Mouse (Mus musculus) heart, embryonic 10.5 days (tissue): Measurements from ENCODE around the gene Fam163a. TPM values are rescaled to one million over a fixed set of nuclear protein-coding genes. Genes with fewer than 3 reads are reported as not detected.
"Not testable (repeated sequence)": the region's sequence is repeated elsewhere in the genome, so short reads cannot be mapped to it uniquely, and the experiment has no call there.

Source experiments
- DNase-seq: peaks from one replicate; pipeline ENCODE4 v3.0.0-alpha.2; 2017; ENCODE audit warnings: low spot score
- H3K27ac ChIP-seq: fragments of 300-500 bp; sonication (generic); 2 replicates; pipeline ENCODE4 v1.5.1; 2016; ENCODE audit warnings: mild to moderate bottlenecking
- H3K27me3 ChIP-seq: fragments of 300-500 bp; sonication (generic); 2 replicates; pipeline ENCODE4 v1.6.1; 2016; ENCODE audit warnings: mild to moderate bottlenecking; ENCODE audit not compliant: poor library complexity, insufficient read depth, severe bottlenecking
- H3K36me3 ChIP-seq: fragments of 300-500 bp; sonication (generic); 2 replicates; pipeline ENCODE4 v1.6.1; 2016; ENCODE audit warnings: mild to moderate bottlenecking, moderate library complexity
- H3K4me1 ChIP-seq: fragments of 300-500 bp; sonication (generic); 2 replicates; pipeline ENCODE4 v1.6.1; 2016; ENCODE audit warnings: mild to moderate bottlenecking
- H3K4me3 ChIP-seq: fragments of 300-500 bp; sonication (generic); 2 replicates; pipeline ENCODE4 v1.5.1; 2016; ENCODE audit warnings: mild to moderate bottlenecking, moderate library complexity
- H3K9me3 ChIP-seq: fragments of 300-500 bp; sonication (generic); 2 replicates; pipeline ENCODE4 v1.6.1; 2016; ENCODE audit warnings: mild to moderate bottlenecking, moderate library complexity
- WGBS: fragments of 180-500 bp; shearing (Covaris S2); methylation state at CpG from one replicate; pipeline ENCODE4 v1.1.7; 2016; 5-methylcytosine and 5-hydroxymethylcytosine counted together
- polyA plus RNA-seq: library from polyadenylated mRNA; unstranded; fragments of >200 nt; fragmentation: Nextera tagmentation; extraction: Ambion mirVana; gene quantifications from 2 replicates; pipeline ENCODE4 v1.2.1, GENCODE M21; 2016

Fam163a gene
- polyA plus RNA-seq, 1 experiment from 2014 or later = 1.1 TPM

DNA sequence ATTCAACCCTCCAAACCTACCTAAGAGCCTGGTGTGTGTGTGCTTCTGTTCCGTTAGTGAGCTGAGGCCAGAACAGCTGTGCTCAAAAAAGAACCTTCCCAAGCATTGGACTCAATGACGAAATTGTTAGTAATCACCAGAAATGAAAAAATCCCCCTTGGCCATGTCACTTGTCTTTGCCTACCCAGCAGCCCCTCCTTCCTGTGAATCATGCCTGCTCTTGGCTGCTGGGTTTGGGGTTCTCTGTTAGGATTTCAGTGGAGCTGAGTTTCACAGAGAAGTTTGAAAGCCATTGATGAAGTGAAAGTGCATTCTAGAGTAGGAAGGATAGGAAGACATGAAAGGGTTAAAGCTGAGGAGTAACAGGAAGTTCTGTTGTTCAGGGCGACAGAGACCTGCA is 138.7 kb downstream of the Fam163a start:
- no peaks in the 10 kb centered on the region for H3K27me3 ChIP-seq
- no peak overlapping the region for H3K4me3 ChIP-seq
- 60% methylated on average over 3 of the region's 3 CpGs for WGBS
- DNase-seq = no peak
- peaks cover 57% of the 10 kb centered on the region for H3K36me3 ChIP-seq
- H3K27ac ChIP-seq = no peak overlapping the region
- peaks cover 14% of the 10 kb centered on the region; the same call in 1 of the 2 replicates for H3K4me1 ChIP-seq
- no peaks in the 10 kb centered on the region for H3K9me3 ChIP-seq

GRCm38 (mm10) chr1:156062193-156062592 is 142.6 kb downstream of the Fam163a start:
- WGBS = 93% methylated on average over 4 of the region's 4 CpGs
- no peak overlapping the region for H3K4me3 ChIP-seq
- no peaks in the 10 kb centered on the region for H3K9me3 ChIP-seq
- H3K27ac ChIP-seq = no peak overlapping the region
- no peak for DNase-seq
- no peaks in the 10 kb centered on the region for H3K27me3 ChIP-seq
- peaks cover 60% of the 10 kb centered on the region for H3K36me3 ChIP-seq
- H3K4me1 ChIP-seq = 0 out of 2 replicates have a peak, but pooled peaks cover 3% of the 10 kb centered on the region

GRCm38 (mm10) chr1:156058207-156058606 is 146.6 kb downstream of the Fam163a start:
- Histone ChIP-seq H3K36me3 (peaks cover 55% of the 10 kb centered on the region), H3K27me3 (no peaks in the 10 kb centered on the region), H3K27ac (no peak overlapping the region), H3K9me3 (no peaks in the 10 kb centered on the region), H3K4me3 (no peak overlapping the region), H3K4me1 (peaks cover 12% of the 10 kb centered on the region)
- DNase-seq = no peak
- 81% methylated on average over 2 of the region's 2 CpGs for WGBS

DNA sequence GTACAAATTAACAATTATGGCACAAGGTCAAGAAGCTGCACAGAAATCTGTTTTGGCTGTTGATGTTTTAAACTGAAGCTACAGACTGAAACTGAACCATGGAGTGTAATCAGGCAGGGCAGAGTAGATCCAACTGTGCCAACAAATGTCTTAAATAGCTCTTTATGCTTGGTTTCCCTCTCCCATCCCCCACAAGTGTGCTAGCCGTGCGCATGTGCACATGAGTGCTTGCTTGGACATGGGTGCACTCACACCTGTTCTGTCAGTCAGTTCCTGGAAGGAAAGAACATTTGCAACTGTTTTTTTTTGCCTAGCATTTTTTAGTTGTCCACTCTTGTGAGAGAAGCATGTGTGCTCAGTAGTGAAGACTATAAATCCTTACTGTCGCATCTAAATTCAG is 158.1 kb downstream of the Fam163a start:
- Histone ChIP-seq H3K4me1 (peaks cover 16% of the 10 kb centered on the region), H3K9me3 (no peaks in the 10 kb centered on the region), H3K4me3 (no peak overlapping the region), H3K36me3 (peaks cover 77% of the 10 kb centered on the region), H3K27me3 (no peaks in the 10 kb centered on the region), H3K27ac (no peak overlapping the region)
- DNase-seq = no peak
- 90% methylated on average over 3 of the region's 3 CpGs for WGBS

DNA sequence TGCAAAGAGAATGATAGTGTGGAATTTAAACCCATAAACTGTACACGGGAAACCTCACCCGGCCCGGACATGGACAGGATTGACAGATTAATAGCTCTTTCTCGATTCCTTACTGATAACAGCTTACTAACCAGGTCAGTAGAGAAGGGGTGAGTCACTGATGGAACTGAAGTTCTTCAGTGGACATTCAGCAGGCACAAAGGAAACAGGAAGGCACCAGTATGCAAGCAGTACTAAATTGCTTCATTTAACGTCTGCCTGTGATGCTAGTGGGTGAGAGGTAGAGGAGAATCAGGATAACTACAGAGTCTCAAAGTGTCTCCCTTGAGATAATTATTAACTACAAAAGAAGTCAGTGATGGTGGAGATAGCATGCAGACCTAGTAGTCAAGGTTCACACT is 160.6 kb downstream of the Fam163a start:
- DNase-seq = no peak
- WGBS = 61% methylated on average over 5 of the region's 5 CpGs
- no peak overlapping the region for H3K27ac ChIP-seq
- H3K9me3 ChIP-seq = no peaks in the 10 kb centered on the region
- H3K36me3 ChIP-seq = peaks cover 54% of the 10 kb centered on the region
- peaks cover 20% of the 10 kb centered on the region for H3K4me1 ChIP-seq
- H3K4me3 ChIP-seq = no peak overlapping the region
- no peaks in the 10 kb centered on the region for H3K27me3 ChIP-seq

DNA sequence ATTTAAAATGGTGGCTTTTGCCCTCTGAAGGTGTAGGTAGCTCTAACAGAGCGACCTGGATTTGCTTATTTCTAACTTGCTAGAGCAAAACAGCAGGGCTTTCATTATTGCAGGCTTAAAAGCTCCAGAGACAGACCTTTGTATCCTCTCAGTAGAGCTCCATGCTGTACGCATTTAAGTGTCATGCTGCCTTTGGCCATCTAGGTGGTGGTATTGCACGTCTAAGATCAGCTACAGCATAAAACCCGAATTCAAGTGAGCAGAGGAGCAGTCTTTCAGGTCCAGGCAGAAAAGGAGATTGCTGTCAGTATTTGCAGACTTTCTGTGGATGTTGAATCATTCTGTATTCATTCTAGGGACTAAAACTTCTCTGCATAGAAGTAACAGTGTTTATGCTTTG is 161.8 kb downstream of the Fam163a start:
- no peak overlapping the region for H3K4me3 ChIP-seq
- H3K36me3 ChIP-seq = peaks cover 42% of the 10 kb centered on the region
- H3K27ac ChIP-seq = no peak overlapping the region
- no peaks in the 10 kb centered on the region for H3K27me3 ChIP-seq
- peaks cover 20% of the 10 kb centered on the region for H3K4me1 ChIP-seq
- no peaks in the 10 kb centered on the region for H3K9me3 ChIP-seq
- DNase-seq = no peak
- 25% methylated on average over 4 of the region's 4 CpGs for WGBS

DNA sequence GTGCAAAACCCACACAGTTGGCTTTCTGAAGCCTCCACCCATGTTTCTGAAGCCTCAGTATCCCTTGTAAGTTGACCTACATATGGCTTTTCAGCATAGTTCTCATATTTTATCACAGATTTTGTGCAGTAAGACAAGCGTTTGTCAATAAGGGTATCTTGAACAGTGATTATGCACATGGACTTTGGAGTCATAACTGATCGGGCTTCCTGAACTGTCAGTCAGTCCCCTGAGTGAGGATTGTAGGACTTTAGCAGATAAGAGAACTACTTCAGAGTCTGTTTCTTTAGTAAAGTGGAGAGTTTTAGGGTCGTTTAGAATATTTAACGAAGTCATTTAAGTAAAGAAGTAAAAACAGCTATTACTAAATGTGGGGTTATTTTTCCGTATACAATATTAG is 162.3 kb downstream of the Fam163a start:
- Histone ChIP-seq H3K27ac (no peak overlapping the region), H3K36me3 (peaks cover 37% of the 10 kb centered on the region)
- 81% methylated on average over 5 of the region's 5 CpGs for WGBS

DNA sequence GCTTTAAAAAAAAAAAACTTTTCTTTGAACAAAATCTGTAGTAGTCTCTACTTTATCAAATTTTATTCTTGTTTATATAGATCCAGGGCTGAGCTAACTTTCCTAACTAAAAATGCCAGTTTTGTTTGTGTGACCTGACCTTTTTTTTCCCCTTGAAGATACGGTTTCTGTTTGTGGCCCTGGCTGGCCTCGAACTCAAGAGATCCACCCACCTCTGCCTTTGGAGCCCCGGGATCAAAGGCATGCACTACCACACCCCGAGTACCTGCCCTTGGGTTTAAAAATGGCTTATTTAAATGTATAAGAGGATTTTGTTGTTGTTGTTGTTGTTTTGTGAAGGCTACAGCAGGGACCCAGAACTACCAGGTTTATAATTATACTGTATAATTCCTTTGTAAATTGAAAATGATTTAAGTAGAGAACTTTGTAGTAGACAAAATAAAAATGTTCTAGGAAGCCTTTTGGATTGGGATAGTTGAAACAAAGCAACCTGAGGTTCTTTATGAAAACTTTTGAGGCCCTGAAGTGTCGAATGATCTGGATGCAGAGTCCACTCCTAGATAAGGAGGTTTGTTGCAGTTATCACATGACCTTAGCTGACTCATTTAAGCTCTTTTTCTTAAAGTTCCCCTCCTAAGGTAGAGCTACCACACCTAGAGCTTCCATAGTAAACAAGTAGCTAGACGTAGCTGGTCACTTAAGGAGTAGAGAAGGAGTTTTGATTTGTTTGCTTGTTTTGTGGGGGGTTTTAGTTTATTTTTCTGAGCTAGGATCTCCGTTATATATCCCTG is 163.2 kb downstream of the Fam163a start:
- Histone ChIP-seq H3K27me3 (no peaks in the 10 kb centered on the region), H3K9me3 (no peaks in the 10 kb centered on the region), H3K36me3 (peaks cover 30% of the 10 kb centered on the region), H3K4me3 (peak overlapping the region; percentile 72), H3K27ac (peak overlapping the region; percentile 87), H3K4me1 (peaks cover 23% of the 10 kb centered on the region)
- no peak for DNase-seq
- 24% methylated on average over 7 of the region's 7 CpGs for WGBS

More for the DNA sequence above, 162.3 kb downstream of the Fam163a start:
- Histone ChIP-seq H3K4me3 (peak overlapping the region; percentile 72), H3K4me1 (peaks cover 20% of the 10 kb centered on the region), H3K9me3 (no peaks in the 10 kb centered on the region), H3K27me3 (no peaks in the 10 kb centered on the region)
- DNase-seq = no peak

- Histone ChIP-seq H3K4me1 (peaks cover 23% of the 10 kb centered on the region), H3K9me3 (no peaks in the 10 kb centered on the region), H3K27ac (peak overlapping the region; percentile 87), H3K27me3 (no peaks in the 10 kb centered on the region), H3K36me3 (peaks cover 25% of the 10 kb centered on the region), H3K4me3 (peak overlapping the region; percentile 72)
- WGBS = 1% methylated on average over 22 of the region's 22 CpGs
- DNase-seq = peak; percentile 98
These were observed 164.0 kb downstream of the Fam163a start for GRCm38 (mm10) chr1:156040731-156041401.

DNA sequence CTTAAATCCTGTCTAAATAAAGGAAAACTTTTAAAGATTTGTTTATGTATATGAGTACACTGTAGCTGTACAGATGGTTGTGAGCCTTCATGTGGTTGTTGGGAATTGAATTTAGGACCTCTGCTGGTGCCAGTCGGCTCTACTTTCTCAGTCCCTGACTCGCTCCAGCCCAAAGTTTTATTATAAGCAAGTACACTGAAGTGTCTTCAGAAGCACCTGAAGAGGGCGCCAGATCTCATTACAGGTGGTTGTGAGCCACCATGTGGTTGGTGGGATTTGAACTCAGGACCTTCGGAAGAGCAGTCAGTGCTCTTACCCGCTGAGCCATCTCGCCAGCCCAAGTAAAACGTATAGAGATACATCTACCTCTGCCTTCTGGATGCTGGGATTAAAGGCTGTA is 164.8 kb downstream of the Fam163a start:
- not testable (repeated sequence) for DNase-seq

DNA sequence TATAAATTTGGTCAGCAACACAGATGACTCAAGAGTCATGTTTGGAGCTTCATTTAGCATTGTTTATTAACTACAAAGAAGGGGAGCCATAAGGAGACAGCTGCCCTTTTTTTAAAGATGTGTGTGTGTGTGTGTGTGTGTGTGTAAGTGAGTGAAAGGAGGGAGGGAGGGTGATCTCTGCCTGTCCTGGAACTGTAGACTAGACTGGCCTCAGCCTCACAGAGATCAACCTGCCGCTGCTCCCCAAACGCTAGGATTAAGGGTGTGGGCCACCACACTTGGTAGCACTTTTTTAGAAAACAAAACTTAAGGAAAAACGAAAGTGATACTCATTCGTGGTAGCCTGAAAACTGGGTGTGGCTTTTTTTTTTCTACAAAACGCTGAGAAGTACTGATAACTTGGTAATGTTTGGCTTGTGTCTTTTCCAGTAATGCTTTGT is 167.7 kb downstream of the Fam163a start:
- 51% methylated on average over 5 of the region's 5 CpGs for WGBS
- peaks cover 17% of the 10 kb centered on the region for H3K4me1 ChIP-seq
- H3K27me3 ChIP-seq = no peaks in the 10 kb centered on the region
- H3K36me3 ChIP-seq = peaks cover 19% of the 10 kb centered on the region
- DNase-seq = no peak
- H3K27ac ChIP-seq = peak overlapping the region; percentile 97; the same call in 1 of the 2 replicates
- no peaks in the 10 kb centered on the region for H3K9me3 ChIP-seq
- H3K4me3 ChIP-seq = peak overlapping the region; percentile 82

More for the DNA sequence above, 164.8 kb downstream of the Fam163a start:
- H3K27ac ChIP-seq = peak overlapping the region; percentile 87; the same call in 1 of the 2 replicates
- peaks cover 20% of the 10 kb centered on the region for H3K4me1 ChIP-seq
- not testable (repeated sequence) for H3K27me3 ChIP-seq, H3K9me3 ChIP-seq
- WGBS = 70% methylated on average over 7 of the region's 7 CpGs
- peaks cover 17% of the 10 kb centered on the region for H3K36me3 ChIP-seq
- 0 out of 2 replicates have a peak overlapping the region, but pooled peaks have one; percentile 72 for H3K4me3 ChIP-seq

DNA sequence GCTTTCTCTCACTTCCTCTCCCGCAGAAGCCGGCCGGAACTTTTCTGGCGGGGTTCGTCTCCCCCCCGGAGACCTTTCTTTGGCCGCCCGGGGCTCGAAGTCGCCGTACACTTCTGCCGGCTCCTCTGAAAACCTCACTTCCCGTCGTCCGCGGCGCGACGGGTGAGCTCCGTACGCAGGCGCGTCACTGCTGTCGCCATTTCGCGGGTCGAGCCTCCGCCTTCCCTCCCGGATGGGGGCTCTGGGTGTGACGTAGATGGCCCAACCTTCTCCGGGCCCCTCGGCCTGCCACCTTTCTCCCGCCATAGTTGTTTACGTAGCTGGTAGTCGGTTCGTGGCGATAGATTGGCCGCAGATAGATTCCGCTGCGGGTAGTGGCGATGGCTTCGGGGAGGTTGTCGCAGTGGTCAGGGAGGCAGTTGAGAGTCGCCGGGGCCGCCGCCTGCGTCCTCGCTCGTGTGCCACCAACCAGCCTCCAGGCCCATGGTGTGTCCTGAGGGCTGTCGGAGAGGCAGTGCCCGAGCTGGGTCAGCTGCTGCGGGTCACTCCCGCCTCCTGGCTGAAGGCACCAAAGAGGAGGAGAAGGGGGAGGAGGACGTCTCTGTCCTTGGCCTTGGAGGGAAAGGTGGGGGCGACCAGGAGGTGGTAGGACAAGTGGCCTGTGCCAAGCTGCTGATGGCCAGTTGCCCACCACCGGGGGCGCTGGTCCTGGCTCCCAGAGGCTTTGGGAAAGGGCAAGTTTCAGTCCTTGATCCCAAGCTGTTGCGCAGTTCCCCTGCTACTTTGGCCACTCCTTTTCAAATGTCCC is 168.7 kb downstream of the Fam163a start, which contains the start of gene Tor1aip1:
Tor1aip1 (minus strand) TSS at position 551 of the 808 bp plus-strand sequence.
- peak within 1 kb of the TSS; percentile 97 for H3K27ac ChIP-seq
- peak; percentile 99 for DNase-seq
- peaks cover 28% of the 10 kb centered on the region for H3K36me3 ChIP-seq
- H3K9me3 ChIP-seq = no peaks in the 10 kb centered on the region
- no peaks in the 10 kb centered on the region for H3K27me3 ChIP-seq
- WGBS = under 1% methylated on average over 59 of the region's 59 CpGs
- H3K4me3 ChIP-seq = peak within 1 kb of the TSS; percentile 82
- H3K4me1 ChIP-seq = peaks cover 13% of the 10 kb centered on the region; the same call in 1 of the 2 replicates
